Mouse (Mus musculus): ENCODE measurements around the gene E2f1.

DNA sequence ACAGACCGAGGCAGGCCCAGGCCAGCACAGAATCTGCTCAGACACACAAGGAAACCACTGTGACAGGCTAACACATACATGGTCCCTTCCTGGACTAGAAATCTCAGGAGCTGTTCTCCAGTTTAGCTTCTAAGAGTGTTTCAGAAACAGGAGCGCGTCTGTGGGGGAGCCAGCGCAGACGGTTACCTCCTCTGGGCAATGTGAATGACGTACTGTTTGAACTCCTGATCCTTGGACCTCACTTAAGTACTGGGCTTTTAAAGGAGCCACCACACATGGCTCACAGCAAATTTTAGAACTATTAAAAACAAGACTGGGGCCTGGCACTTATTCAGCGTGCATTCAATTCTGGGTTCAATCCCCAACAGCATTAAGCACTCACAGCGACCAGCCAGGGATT, 3.1 kb downstream of the E2f1 start:
- TF ChIP-seq EP300 (IDR thresholded peaks at IDR 0.05; ENCODE audit: low read depth) (no peak), CTCF (IDR thresholded peaks at IDR 0.05; ENCODE audit: low read depth) (no peak)

All from heart, postnatal 0 days (tissue).